Mouse (Mus musculus) liver, adult 2 months (tissue): Measurements from ENCODE around the gene Itprip.

ENCODE experiments used
- CTCF ChIP-seq: fragments of 200-500 bp; IDR thresholded peaks from 2 replicates; pipeline ENCODE4 v1.5.1; 2011; ENCODE audit warnings: low read depth, low read length, control low read depth
- POLR2A ChIP-seq: fragments of 200-500 bp; IDR thresholded peaks from 2 replicates; pipeline ENCODE4 v1.6.1; 2011; ENCODE audit warnings: low read length, control low read depth; ENCODE audit not compliant: insufficient read depth; ENCODE audit errors: extremely low read depth

DNA sequence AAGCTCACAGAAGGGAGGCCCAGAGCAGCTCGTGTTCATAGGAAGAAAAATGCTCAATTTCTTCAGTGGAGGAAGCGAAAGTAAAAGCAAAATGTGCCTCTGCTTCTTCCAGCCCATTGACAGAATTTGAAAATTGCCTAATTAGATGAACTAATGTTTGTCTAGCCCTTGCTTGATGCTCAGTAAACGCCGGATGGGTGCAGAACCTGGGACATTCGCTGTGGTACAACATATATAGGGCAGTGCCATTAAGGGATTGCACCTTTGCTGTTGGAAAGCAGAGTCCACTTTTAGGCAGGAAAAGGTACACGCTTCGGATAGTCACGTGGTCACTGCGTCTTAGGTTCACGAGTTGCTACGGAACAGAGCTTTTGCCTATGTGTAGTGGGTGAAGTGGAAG, 17.4 kb upstream of the Itprip start:
- TF ChIP-seq CTCF (no peak), POLR2A (no peak)
